8 mouse cellular contexts compared by ENCODE assay signal in the genomic region with DNA sequence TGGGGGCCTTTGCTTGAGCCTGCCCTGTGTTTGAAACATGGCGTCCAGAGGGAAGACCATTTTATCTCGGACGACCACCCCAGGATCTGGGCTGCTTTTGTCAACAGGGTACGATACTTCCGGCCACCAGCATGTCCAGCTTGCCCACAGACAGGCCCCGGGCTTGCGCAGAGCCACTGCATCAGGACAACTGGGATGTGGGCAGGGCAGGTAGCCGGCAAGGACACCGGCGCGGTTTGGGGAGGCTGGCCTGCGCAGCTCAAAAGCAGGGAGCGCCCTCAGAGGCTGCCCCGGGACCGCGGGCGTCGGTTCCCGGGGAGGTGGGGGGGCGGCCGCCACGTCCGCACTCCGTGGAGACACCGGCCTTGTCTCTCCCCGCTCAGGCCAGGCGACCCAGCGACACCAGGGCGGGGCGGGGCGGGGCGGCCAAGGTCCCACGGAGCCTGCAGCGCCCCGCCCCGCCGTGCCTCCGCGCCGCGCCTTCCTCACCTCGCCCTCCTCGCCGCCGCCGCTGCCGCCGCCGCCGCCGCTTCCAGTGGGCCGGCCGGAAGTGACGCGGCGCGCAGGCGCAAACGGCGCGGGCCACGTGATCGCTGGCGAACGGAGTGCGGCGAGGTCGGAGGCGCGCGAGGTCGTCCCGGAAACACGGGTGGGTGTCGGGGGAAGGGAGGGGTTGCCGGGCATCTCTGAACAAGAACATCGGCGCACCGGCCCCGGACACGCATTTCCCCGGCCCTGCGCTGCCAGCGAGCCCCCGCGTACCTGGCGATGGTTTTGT. TPM values are rescaled to one million over a fixed set of nuclear protein-coding genes. Genes with fewer than 3 reads are reported as not detected.
DNase-seq lines count a peak whose midpoint lies in the region; ATAC-seq lines count a peak whose summit lies in the region.

A gene (minus strand): TSS at position 560 of the 778 bp plus-strand sequence.

- no peaks in the 10 kb centered on the region for H3K27me3 ChIP-seq in forebrain, embryonic 10.5 days (ENCODE audit: poor library complexity, severe bottlenecking)
- H3K27me3 ChIP-seq in heart, embryonic 14.5 days (ENCODE audit: control insufficient read depth, insufficient read depth, low read length) = no peaks in the 10 kb centered on the region
- H3K27me3 ChIP-seq in liver, embryonic 12.5 days (replicated peaks) = no peaks in the 10 kb centered on the region
- no peaks in the 10 kb centered on the region for H3K27me3 ChIP-seq in splenic B cell, adult 2 months (ENCODE audit: control insufficient read depth, insufficient read depth, low read length, poor library complexity, severe bottlenecking)

- H3K4me1 ChIP-seq in forebrain, embryonic 10.5 days = peaks cover 33% of the 10 kb centered on the region
- H3K4me1 ChIP-seq in heart, embryonic 14.5 days (ENCODE audit: control insufficient read depth in 2 of 2, insufficient read depth in 2 of 2, low read length in 2 of 2) = peaks cover 12 to 22% of the 10 kb centered on the region in 2 experiments
- peaks cover 38% of the 10 kb centered on the region for H3K4me1 ChIP-seq in liver, embryonic 12.5 days

- peak within 1 kb of the TSS; percentile 78 for H3K4me3 ChIP-seq in forebrain, embryonic 10.5 days
- peak within 1 kb of the TSS; percentile 70 to 98 for H3K4me3 ChIP-seq in heart, embryonic 14.5 days (ENCODE audit: control insufficient read depth in 1 of 2, insufficient read depth in 1 of 2, low read depth in 1 of 2, low read length in 2 of 2)
- H3K4me3 ChIP-seq in liver, embryonic 12.5 days = peak within 1 kb of the TSS; percentile 79

- under 1% methylated on average over 85 of the region's 87 CpGs for WGBS in forebrain, embryonic 10.5 days
- WGBS in heart, embryonic 14.5 days = under 1% methylated on average over 80 of the region's 87 CpGs
- 2% methylated on average over 81 of the region's 87 CpGs for WGBS in liver, embryonic 12.5 days (ENCODE audit: insufficient replicate concordance)

- ATAC-seq in heart, embryonic 14.5 days (ENCODE audit: insufficient number of reproducible peaks, insufficient read depth, low FRiP score, low read depth) = peak; percentile 83
- peak; percentile 92 for ATAC-seq in liver, embryonic 12.5 days

- peaks cover 28% of the 10 kb centered on the region for H3K36me3 ChIP-seq in forebrain, embryonic 10.5 days (replicated peaks)
- H3K36me3 ChIP-seq in heart, embryonic 14.5 days (ENCODE audit: control insufficient read depth, insufficient read depth, low read length) = peaks cover 13% of the 10 kb centered on the region
- peaks cover 7% of the 10 kb centered on the region for H3K36me3 ChIP-seq in liver, embryonic 12.5 days
- no peaks in the 10 kb centered on the region; the same call in none of the 2 replicates for H3K36me3 ChIP-seq in splenic B cell, adult 2 months (ENCODE audit: control insufficient read depth, insufficient read depth, low read length, poor library complexity, severe bottlenecking)

- DNase-seq in CD8-positive naive resting alpha-beta T cell, adult 2 months (ENCODE audit: low read depth in 2 of 2, low spot score in 2 of 2) = peak; percentile 85 to 90
- DNase-seq in c-Kit-positive CD71-negative TER-119-negative erythroid progenitor cells, embryonic 14.5 days (ENCODE audit: low read depth) = peak; percentile 76
- peak; percentile 88 for DNase-seq in forebrain, embryonic 10.5 days (ENCODE audit: extremely low spot score, low spot score)
- peak; percentile 96 for DNase-seq in kidney, postnatal 14 days
- DNase-seq in naive thymus-derived CD4-positive, alpha-beta T cell, adult 2 months (ENCODE audit: low read depth) = peak; percentile 93
- peak; percentile 96 for DNase-seq in splenic B cell, adult 2 months (ENCODE audit: low read depth, low spot score)

- no peaks in the 10 kb centered on the region for H3K9me3 ChIP-seq in forebrain, embryonic 10.5 days
- H3K9me3 ChIP-seq in heart, embryonic 14.5 days (ENCODE audit: control insufficient read depth, low read length) = no peaks in the 10 kb centered on the region
- no peaks in the 10 kb centered on the region for H3K9me3 ChIP-seq in liver, embryonic 12.5 days (replicated peaks)

- H3K9ac ChIP-seq in heart, embryonic 14.5 days (ENCODE audit: low read length) = peak within 1 kb of the TSS; percentile 93
- H3K9ac ChIP-seq in liver, embryonic 12.5 days = peak within 1 kb of the TSS; percentile 94

- peak within 1 kb of the TSS; percentile 96 for H3K27ac ChIP-seq in forebrain, embryonic 10.5 days
- H3K27ac ChIP-seq in heart, embryonic 14.5 days (replicated peaks in 1 of 2; ENCODE audit: control insufficient read depth in 1 of 2, insufficient read depth in 1 of 2, low read depth in 2 of 2, low read length in 2 of 2) = peak within 1 kb of the TSS; percentile 87 to 95
- H3K27ac ChIP-seq in liver, embryonic 12.5 days = peak within 1 kb of the TSS; percentile 94

- peak within 1 kb of the TSS; percentile 96 for H3K4me2 ChIP-seq in heart, embryonic 14.5 days (ENCODE audit: low read length)
- peak within 1 kb of the TSS; percentile 91 for H3K4me2 ChIP-seq in liver, embryonic 12.5 days

RNA-seq across cellular contexts. Expression of the gene that starts here (rescaled TPM):
- 205 and 212 TPM in 2 replicates for polyA plus RNA-seq in forebrain, embryonic 10.5 days (2016; fragmentation: Nextera tagmentation; extraction: Ambion mirVana)
- 153 and 158 TPM in 2 replicates for polyA plus RNA-seq in heart, embryonic 14.5 days (2014; fragmentation: Nextera tagmentation; extraction: Ambion mirVana)
- polyA plus RNA-seq in liver, embryonic 12.5 days (2016; fragmentation: Nextera tagmentation; extraction: Ambion mirVana) = 60.4 and 61.8 TPM in 2 replicates

Comparison
In these comparisons a context has a peak if more than half of its experiments do, and no peak if none do; other contexts are left out.
1. Peak in every context shown above with its lines: DNase-seq, ATAC-seq, H3K4me3 ChIP-seq and H3K27ac ChIP-seq.